Mouse (Mus musculus) ovary, postnatal 14 days (tissue): ENCODE data around the gene Kynu.

Source experiments
- DNase-seq: peaks from one replicate; pipeline ENCODE4 v3.0.0; 2022; ENCODE audit warnings: low spot score

Gene Kynu

GRCm38 (mm10) chr2:43646962-43647361 is 91.8 kb downstream of the Kynu start:
- no peak for DNase-seq

GRCm38 (mm10) chr2:43669588-43669987 is 114.5 kb downstream of the Kynu start:
- no peak for DNase-seq

DNA sequence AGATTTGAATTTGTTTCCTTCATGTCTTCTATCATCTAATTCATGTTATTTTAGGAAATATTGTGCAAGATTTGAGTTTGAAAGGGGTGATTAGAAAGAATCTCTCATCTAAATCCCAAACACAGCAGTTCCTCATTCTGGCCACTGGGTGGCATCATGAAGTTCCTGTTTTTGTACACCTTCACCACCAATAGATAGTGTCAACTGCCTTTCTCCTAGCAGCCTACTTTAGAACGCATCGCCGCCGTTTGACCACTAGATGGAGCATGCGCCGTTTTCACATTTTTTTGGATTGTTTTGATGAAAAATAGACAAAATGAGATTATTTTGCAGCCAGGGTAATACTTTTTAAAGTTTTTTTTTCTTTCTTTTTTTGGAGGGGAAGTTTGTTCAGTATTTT is 118.5 kb downstream of the Kynu start:
- DNase-seq: peak; percentile 51

DNA sequence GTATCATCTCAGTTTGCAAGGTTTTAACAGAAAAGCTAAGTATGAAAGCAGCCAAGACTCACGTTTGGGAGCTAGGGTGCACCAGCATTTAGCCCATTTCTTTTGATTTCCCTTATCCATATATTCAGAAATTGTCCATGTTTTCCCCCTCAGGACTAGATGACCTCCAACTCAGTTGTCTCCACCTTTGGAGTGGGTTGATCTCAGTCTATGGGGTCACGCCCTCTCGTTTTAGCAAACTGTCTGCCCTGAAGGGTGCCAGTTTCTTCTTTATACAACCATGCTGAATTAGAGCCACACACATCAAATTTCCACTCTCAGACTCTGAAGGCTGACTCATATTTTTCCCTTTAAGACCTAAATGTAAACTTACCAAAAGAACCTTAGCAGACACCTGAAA is 119.0 kb downstream of the Kynu start:
- no peak for DNase-seq

- DNase-seq: no peak
Measured at GRCm38 (mm10) chr2:43675277-43675676, 120.1 kb downstream of the Kynu start.

DNA sequence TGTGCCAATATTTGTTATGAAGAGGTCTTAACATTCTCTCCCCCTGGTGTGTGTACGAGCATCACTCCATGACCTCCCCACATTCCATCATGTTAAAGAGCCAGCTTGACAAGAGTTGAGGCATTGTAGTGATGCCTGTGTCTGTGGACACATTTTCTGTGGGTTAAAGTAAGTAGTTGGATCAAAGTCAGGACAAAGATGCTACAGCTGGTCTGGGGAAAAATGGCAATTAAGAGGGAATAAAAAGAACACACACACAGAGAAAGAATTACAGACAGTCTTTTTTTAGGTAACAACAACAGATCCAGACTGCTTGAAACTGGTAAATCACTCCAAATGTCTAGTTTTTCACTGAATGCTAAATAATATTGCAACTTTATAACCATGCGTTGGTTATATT is 135.3 kb downstream of the Kynu start:
- no peak for DNase-seq

GRCm38 (mm10) chr2:43691290-43691689 is 136.2 kb downstream of the Kynu start:
- DNase-seq: no peak

DNA sequence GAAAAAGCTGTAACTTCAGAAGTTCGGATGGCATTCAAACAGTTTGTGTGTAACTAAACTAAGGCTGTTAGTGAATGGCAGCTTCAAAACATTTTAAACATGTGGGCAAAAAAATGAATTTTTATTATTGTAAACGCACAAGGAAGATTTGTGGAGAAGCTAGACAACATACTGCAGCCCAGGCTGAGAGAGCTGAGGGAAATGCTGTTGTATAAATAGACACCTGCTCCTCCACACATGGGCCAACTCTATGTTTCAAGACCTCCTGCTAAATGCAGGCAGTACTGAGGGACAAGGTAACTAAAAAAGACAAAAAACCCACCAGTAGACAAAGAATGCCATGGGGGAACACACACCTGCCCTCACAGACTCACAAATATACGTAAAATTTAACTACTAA is 140.5 kb downstream of the Kynu start:
- DNase-seq: no peak

DNA sequence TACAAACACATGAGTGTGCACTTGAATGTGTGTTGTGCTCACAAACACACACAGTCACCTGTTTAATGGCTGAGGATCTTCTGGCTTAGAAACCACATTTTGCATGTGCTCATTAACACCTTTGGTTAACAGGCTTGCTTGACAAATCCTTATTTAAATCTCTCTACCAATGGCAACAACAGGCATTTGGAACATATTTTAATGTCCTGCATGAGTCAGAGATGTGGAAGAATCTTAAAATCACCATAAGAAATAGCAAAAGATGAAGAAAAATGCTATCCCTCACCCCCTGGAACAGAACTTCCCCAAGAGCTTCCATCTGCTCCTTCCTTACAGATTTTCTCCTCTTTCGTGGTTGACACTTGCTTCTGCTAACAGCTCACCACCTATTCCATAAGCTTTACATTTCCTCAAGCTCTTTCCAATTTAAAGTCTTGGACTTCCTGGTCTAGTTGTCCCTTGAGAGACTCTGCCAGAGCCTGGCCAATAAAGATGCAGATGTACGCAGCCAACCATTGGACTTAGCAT is 157.5 kb downstream of the Kynu start:
- no peak for DNase-seq

GRCm38 (mm10) chr2:43722446-43723103 is 167.4 kb downstream of the Kynu start:
- DNase-seq: peak; percentile 56

DNA sequence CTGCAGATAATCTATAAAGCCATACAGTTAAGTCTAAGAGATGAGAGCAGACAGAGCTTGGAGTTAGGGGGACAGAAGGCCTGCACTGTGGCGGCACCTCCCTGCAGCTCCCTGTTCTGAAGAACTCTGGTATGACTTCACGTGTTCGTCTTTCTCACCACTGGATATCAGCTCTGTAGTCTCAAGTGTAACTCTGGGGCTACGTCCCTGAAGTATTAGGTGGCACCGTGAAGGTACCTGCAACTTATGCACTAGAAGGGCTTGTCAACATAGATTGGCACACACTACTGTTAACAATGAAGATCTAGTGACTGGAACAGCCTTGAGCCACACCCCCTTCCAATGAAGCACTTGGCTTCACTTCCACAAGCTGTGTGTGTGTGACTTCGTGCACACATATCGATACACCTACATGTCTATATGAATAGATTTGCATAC is 168.0 kb downstream of the Kynu start:
- no peak for DNase-seq

- DNase-seq: no peak
Measured at GRCm38 (mm10) chr2:43727181-43727580, 172.1 kb downstream of the Kynu start.

- no peak for DNase-seq
Measured at GRCm38 (mm10) chr2:43727693-43728092, 172.6 kb downstream of the Kynu start.

- no peak for DNase-seq
Measured at GRCm38 (mm10) chr2:43728831-43729230, 173.7 kb downstream of the Kynu start.
